Mouse (Mus musculus) ES-E14 (cell line): Measurements from ENCODE around the gene Mgme1.

Experiments used
- CHD2 ChIP-seq: IDR thresholded peaks from 2 replicates; pipeline ENCODE4 v1.6.1; 2014; ENCODE audit warnings: mild to moderate bottlenecking, low read depth, low read length, inconsistent platforms
- HCFC1 ChIP-seq: IDR thresholded peaks from 2 replicates; pipeline ENCODE4 v1.6.1; 2012; ENCODE audit warnings: low read length, inconsistent platforms, borderline replicate concordance; ENCODE audit not compliant: insufficient read depth
- MAFK ChIP-seq: IDR thresholded peaks from 2 replicates; pipeline ENCODE4 v1.6.1; 2014; ENCODE audit warnings: mild to moderate bottlenecking, low read depth, low read length, inconsistent platforms; ENCODE audit not compliant: insufficient read depth
- ZC3H11A ChIP-seq: IDR thresholded peaks from 2 replicates; pipeline ENCODE4 v1.6.1; 2012; ENCODE audit warnings: low read depth, mild to moderate bottlenecking, inconsistent platforms, low read length, borderline replicate concordance
- ZNF384 ChIP-seq: IDR thresholded peaks from 2 replicates; pipeline ENCODE4 v1.6.1; 2012; ENCODE audit warnings: low read depth, low read length, inconsistent platforms

DNA sequence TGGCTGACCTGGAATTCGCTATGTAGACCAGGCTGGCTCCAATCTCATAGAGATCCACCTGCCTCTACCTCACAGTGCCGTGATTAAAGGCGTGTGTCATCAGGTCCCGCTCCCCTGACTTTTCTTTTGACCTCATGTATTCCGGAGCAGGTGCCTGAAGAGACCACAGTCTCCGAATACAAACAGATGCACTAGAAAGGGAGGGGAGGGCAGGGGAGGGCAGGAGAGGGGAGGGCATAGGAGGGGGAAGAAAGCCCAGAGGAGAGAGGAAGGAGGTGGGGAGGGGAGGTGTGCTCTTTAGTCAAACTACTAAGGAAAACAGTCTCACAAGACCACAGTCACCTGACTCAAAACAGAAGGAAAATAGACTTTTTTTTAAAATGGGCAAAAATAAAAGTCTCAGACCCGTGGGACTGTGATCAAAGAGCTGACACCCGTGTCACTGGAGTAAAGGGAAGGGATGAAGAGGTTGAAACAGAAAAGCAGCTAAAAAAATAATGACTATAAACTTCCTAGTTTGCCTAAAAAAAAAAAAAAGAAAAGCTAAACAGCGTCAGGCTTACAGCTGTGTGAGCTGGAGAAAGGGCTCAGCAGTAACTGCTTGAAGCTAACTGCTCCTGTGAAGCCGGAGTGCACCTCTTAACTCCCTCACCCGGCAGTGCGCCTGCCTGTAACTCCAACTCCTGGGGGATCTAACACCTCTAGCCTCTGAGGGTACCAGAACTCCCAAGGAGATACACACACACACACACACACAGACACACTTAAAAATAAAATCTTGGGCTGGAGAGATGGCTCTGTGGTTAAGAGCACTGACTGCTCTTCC, 41.7 kb upstream of the Mgme1 start:
- TF ChIP-seq ZC3H11A (no peak), ZNF384 (no peak), HCFC1 (no peak), MAFK (no peak), CHD2 (no peak)
